Mouse (Mus musculus): ENCODE measurements around the gene a. TPM values are rescaled to one million over a fixed set of nuclear protein-coding genes. Genes with fewer than 3 reads are reported as not detected.

The a gene
- polyA plus RNA-seq, 1 experiment = not detected

- H3ac ChIP-seq (ENCODE audit: control insufficient read depth, insufficient read length, low read depth) = no peak overlapping the region
- no peaks in the 10 kb centered on the region for H3K79me3 ChIP-seq (ENCODE audit: low read depth)
- TF ChIP-seq USF1 (IDR thresholded peaks at IDR 0.05; ENCODE audit: low read depth) = no peak
- no peak for TF ChIP-seq CTCF (IDR thresholded peaks at IDR 0.05; ENCODE audit: control insufficient read depth, insufficient read depth, insufficient read length)
- TF ChIP-seq CEBPB (IDR thresholded peaks at IDR 0.05; ENCODE audit: low read depth) = no peak
- no peak for TF ChIP-seq MAX (IDR thresholded peaks at IDR 0.05)
- no peak for TF ChIP-seq MYOD1 (IDR thresholded peaks at IDR 0.05; ENCODE audit: control insufficient read depth, insufficient read length, low read depth)
- TF ChIP-seq FOSL1 (IDR thresholded peaks at IDR 0.05; ENCODE audit: insufficient read depth, low read length, poor library complexity, severe bottlenecking) = no peak
- no peak for TF ChIP-seq MYOG (IDR thresholded peaks at IDR 0.05; ENCODE audit: control insufficient read depth, extremely low read depth, insufficient read length)
Observed at GRCm38 (mm10) chr2:155081056-155081455, 289.9 kb downstream of the a start.

DNA sequence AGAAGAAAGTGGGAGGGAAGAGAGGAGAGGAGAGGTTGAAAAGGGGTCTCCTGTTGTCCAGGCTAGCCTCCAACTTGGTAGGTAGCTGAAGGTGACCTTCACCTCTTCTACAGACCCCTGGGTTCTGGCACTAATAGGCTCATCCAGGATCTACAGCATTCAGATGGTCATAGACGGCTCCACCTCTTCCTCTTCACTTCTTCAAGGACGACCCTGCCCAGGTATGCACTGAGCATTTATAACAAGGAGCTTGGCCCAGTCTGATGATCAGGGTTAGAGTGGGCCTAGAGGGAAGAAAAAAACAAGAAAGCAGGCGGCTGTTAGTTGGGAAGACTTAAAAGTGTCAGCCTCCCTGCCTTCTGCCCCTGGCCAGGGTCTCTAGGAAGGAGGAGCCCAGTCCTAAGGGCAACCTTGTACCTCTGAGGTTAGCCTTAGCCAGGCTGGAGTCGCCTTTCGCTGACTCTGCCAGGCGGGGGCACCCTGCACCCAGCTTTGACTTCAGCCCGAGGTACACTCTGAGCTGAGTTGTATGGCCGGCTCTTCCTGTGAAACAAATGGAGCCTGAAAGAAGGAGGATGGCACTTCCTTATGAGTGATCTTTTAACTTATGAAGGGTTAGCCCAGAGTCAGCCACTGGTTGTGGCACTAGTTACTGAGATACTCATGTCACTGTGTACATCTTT lies 291.1 kb downstream of the a start:
- no peaks in the 10 kb centered on the region for H3K79me2 ChIP-seq (ENCODE audit: control insufficient read depth, insufficient read depth)
- H3K79me3 ChIP-seq (ENCODE audit: low read depth) = no peaks in the 10 kb centered on the region
- H3ac ChIP-seq (ENCODE audit: control insufficient read depth, insufficient read length, low read depth) = no peak overlapping the region
- no peaks in the 10 kb centered on the region for H3K36me3 ChIP-seq (ENCODE audit: control insufficient read depth, insufficient read depth)
- no peak for TF ChIP-seq FOSL1 (IDR thresholded peaks at IDR 0.05; ENCODE audit: insufficient read depth, low read length, poor library complexity, severe bottlenecking)
- TF ChIP-seq CTCF (IDR thresholded peaks at IDR 0.05; ENCODE audit: control insufficient read depth, insufficient read depth, insufficient read length) = peak; percentile 87
- H3K4me3 ChIP-seq (ENCODE audit: insufficient read depth, poor library complexity, severe bottlenecking) = no peak overlapping the region
- H3K27me3 ChIP-seq (ENCODE audit: control insufficient read depth, insufficient read depth, insufficient read length) = no peaks in the 10 kb centered on the region

More at GRCm38 (mm10) chr2:155081056-155081455, 289.9 kb downstream of the a start:
- Histone ChIP-seq H3K79me2 (ENCODE audit: control insufficient read depth, insufficient read depth) (no peaks in the 10 kb centered on the region), H3K4me3 (ENCODE audit: insufficient read depth, poor library complexity, severe bottlenecking) (no peak overlapping the region), H3K27me3 (ENCODE audit: control insufficient read depth, insufficient read depth, insufficient read length) (no peaks in the 10 kb centered on the region), H3K36me3 (ENCODE audit: control insufficient read depth, insufficient read depth) (no peaks in the 10 kb centered on the region)

GRCm38 (mm10) chr2:155084546-155084945 lies 293.3 kb downstream of the a start:
- no peak overlapping the region for H3K4me3 ChIP-seq (ENCODE audit: insufficient read depth, poor library complexity, severe bottlenecking)
- no peaks in the 10 kb centered on the region for H3K36me3 ChIP-seq (ENCODE audit: control insufficient read depth, insufficient read depth)
- H3ac ChIP-seq (ENCODE audit: control insufficient read depth, insufficient read length, low read depth) = no peak overlapping the region
- H3K79me3 ChIP-seq (ENCODE audit: low read depth) = no peaks in the 10 kb centered on the region
- H3K27me3 ChIP-seq (ENCODE audit: control insufficient read depth, insufficient read depth, insufficient read length) = no peaks in the 10 kb centered on the region
- no peak for TF ChIP-seq FOSL1 (IDR thresholded peaks at IDR 0.05; ENCODE audit: insufficient read depth, low read length, poor library complexity, severe bottlenecking)
- TF ChIP-seq CEBPB (IDR thresholded peaks at IDR 0.05; ENCODE audit: low read depth) = no peak
- no peak for TF ChIP-seq CTCF (IDR thresholded peaks at IDR 0.05; ENCODE audit: control insufficient read depth, insufficient read depth, insufficient read length)
- no peak for TF ChIP-seq MAX (IDR thresholded peaks at IDR 0.05)
- no peak for TF ChIP-seq MYOD1 (IDR thresholded peaks at IDR 0.05; ENCODE audit: control insufficient read depth, insufficient read length, low read depth)
- no peak for TF ChIP-seq MYOG (IDR thresholded peaks at IDR 0.05; ENCODE audit: control insufficient read depth, extremely low read depth, insufficient read length)
- TF ChIP-seq USF1 (IDR thresholded peaks at IDR 0.05; ENCODE audit: low read depth) = no peak
- H3K79me2 ChIP-seq (ENCODE audit: control insufficient read depth, insufficient read depth) = no peaks in the 10 kb centered on the region

GRCm38 (mm10) chr2:155086328-155086727 lies 295.1 kb downstream of the a start:
- Histone ChIP-seq H3K79me2 (ENCODE audit: control insufficient read depth, insufficient read depth) (no peaks in the 10 kb centered on the region), H3K27me3 (ENCODE audit: control insufficient read depth, insufficient read depth, insufficient read length) (no peaks in the 10 kb centered on the region), H3K79me3 (ENCODE audit: low read depth) (no peaks in the 10 kb centered on the region), H3K36me3 (ENCODE audit: control insufficient read depth, insufficient read depth) (no peaks in the 10 kb centered on the region), H3ac (ENCODE audit: control insufficient read depth, insufficient read length, low read depth) (no peak overlapping the region), H3K4me3 (ENCODE audit: insufficient read depth, poor library complexity, severe bottlenecking) (no peak overlapping the region)
- TF ChIP-seq CEBPB (IDR thresholded peaks at IDR 0.05; ENCODE audit: low read depth) (no peak), MYOD1 (IDR thresholded peaks at IDR 0.05; ENCODE audit: control insufficient read depth, insufficient read length, low read depth) (no peak), MAX (IDR thresholded peaks at IDR 0.05) (no peak), FOSL1 (IDR thresholded peaks at IDR 0.05; ENCODE audit: insufficient read depth, low read length, poor library complexity, severe bottlenecking) (no peak), USF1 (IDR thresholded peaks at IDR 0.05; ENCODE audit: low read depth) (no peak), MYOG (IDR thresholded peaks at IDR 0.05; ENCODE audit: control insufficient read depth, extremely low read depth, insufficient read length) (no peak), CTCF (IDR thresholded peaks at IDR 0.05; ENCODE audit: control insufficient read depth, insufficient read depth, insufficient read length) (no peak)

- TF ChIP-seq MYOG (IDR thresholded peaks at IDR 0.05; ENCODE audit: control insufficient read depth, extremely low read depth, insufficient read length) (no peak), CEBPB (IDR thresholded peaks at IDR 0.05; ENCODE audit: low read depth) (no peak), FOSL1 (IDR thresholded peaks at IDR 0.05; ENCODE audit: insufficient read depth, low read length, poor library complexity, severe bottlenecking) (no peak), USF1 (IDR thresholded peaks at IDR 0.05; ENCODE audit: low read depth) (no peak), CTCF (IDR thresholded peaks at IDR 0.05; ENCODE audit: control insufficient read depth, insufficient read depth, insufficient read length) (no peak), MYOD1 (IDR thresholded peaks at IDR 0.05; ENCODE audit: control insufficient read depth, insufficient read length, low read depth) (no peak), MAX (IDR thresholded peaks at IDR 0.05) (no peak)
- Histone ChIP-seq H3K79me3 (ENCODE audit: low read depth) (no peaks in the 10 kb centered on the region), H3K36me3 (ENCODE audit: control insufficient read depth, insufficient read depth) (no peaks in the 10 kb centered on the region), H3K79me2 (ENCODE audit: control insufficient read depth, insufficient read depth) (no peaks in the 10 kb centered on the region), H3ac (ENCODE audit: control insufficient read depth, insufficient read length, low read depth) (no peak overlapping the region), H3K4me3 (ENCODE audit: insufficient read depth, poor library complexity, severe bottlenecking) (no peak overlapping the region), H3K27me3 (ENCODE audit: control insufficient read depth, insufficient read depth, insufficient read length) (no peaks in the 10 kb centered on the region)
Observed at GRCm38 (mm10) chr2:155088264-155088663, 297.1 kb downstream of the a start.
